Mouse (Mus musculus): Measurements from ENCODE around the gene Gkap1.

Gene Gkap1

GRCm38 (mm10) chr13:58266864-58267263, 8.6 kb downstream of the Gkap1 start:
- no peak for DNase-seq (ENCODE audit: low read depth, low spot score)

GRCm38 (mm10) chr13:58263546-58263945, 12.0 kb downstream of the Gkap1 start:
- no peak for DNase-seq (ENCODE audit: low read depth, low spot score)

GRCm38 (mm10) chr13:58261674-58262073, 13.8 kb downstream of the Gkap1 start:
- no peak for DNase-seq (ENCODE audit: low read depth, low spot score)

- DNase-seq (ENCODE audit: low read depth, low spot score): peak; percentile 19
Observed at GRCm38 (mm10) chr13:58253268-58253667, 22.2 kb downstream of the Gkap1 start.

- no peak for DNase-seq (ENCODE audit: low read depth, low spot score)
Observed at GRCm38 (mm10) chr13:58248957-58249356, 26.5 kb downstream of the Gkap1 start.

- no peak for DNase-seq (ENCODE audit: low read depth, low spot score)
Observed at GRCm38 (mm10) chr13:58236536-58236935, 39.0 kb downstream of the Gkap1 start.

GRCm38 (mm10) chr13:58232611-58233010, 42.9 kb downstream of the Gkap1 start:
- peak; percentile 60 for DNase-seq (ENCODE audit: low read depth, low spot score)

- no peak for DNase-seq (ENCODE audit: low read depth, low spot score)
Observed at GRCm38 (mm10) chr13:58232070-58232469, 43.4 kb downstream of the Gkap1 start.

- no peak for DNase-seq (ENCODE audit: low read depth, low spot score)
Observed at GRCm38 (mm10) chr13:58228624-58229023, 46.9 kb downstream of the Gkap1 start.

GRCm38 (mm10) chr13:58225694-58226093, 49.8 kb downstream of the Gkap1 start:
- DNase-seq (ENCODE audit: low read depth, low spot score): no peak

- DNase-seq (ENCODE audit: low read depth, low spot score): no peak
Observed at GRCm38 (mm10) chr13:58220206-58220605, 55.3 kb downstream of the Gkap1 start.

GRCm38 (mm10) chr13:58217536-58217935, 58.0 kb downstream of the Gkap1 start:
- DNase-seq (ENCODE audit: low read depth, low spot score): no peak

- DNase-seq (ENCODE audit: low read depth, low spot score): no peak
Observed at GRCm38 (mm10) chr13:58216395-58216794, 59.1 kb downstream of the Gkap1 start.

GRCm38 (mm10) chr13:58215592-58216341, 59.7 kb downstream of the Gkap1 start, which contains the start of gene Ubqln1:
Gene Ubqln1, minus strand, starts transcription at chr13:58215653.
- peak; percentile 94 for DNase-seq (ENCODE audit: low read depth, low spot score)

- DNase-seq (ENCODE audit: low read depth, low spot score): no peak
Observed at GRCm38 (mm10) chr13:58215253-58215591, 60.3 kb downstream of the Gkap1 start.

- DNase-seq (ENCODE audit: low read depth, low spot score): peak; percentile 69
Observed at GRCm38 (mm10) chr13:58214346-58215252, 60.9 kb downstream of the Gkap1 start.

- DNase-seq (ENCODE audit: low read depth, low spot score): peak; percentile 78
Observed at GRCm38 (mm10) chr13:58213801-58214200, 61.7 kb downstream of the Gkap1 start.

- no peak for DNase-seq (ENCODE audit: low read depth, low spot score)
Observed at GRCm38 (mm10) chr13:58212530-58212929, 63.0 kb downstream of the Gkap1 start.

- DNase-seq (ENCODE audit: low read depth, low spot score): no peak
Observed at GRCm38 (mm10) chr13:58210441-58210840, 65.1 kb downstream of the Gkap1 start.

- no peak for DNase-seq (ENCODE audit: low read depth, low spot score)
Observed at GRCm38 (mm10) chr13:58206084-58206483, 69.4 kb downstream of the Gkap1 start.

GRCm38 (mm10) chr13:58204986-58205385, 70.5 kb downstream of the Gkap1 start:
- DNase-seq (ENCODE audit: low read depth, low spot score): peak; percentile 56

- no peak for DNase-seq (ENCODE audit: low read depth, low spot score)
Observed at GRCm38 (mm10) chr13:58204202-58204601, 71.3 kb downstream of the Gkap1 start.

GRCm38 (mm10) chr13:58202903-58203302, 72.6 kb downstream of the Gkap1 start:
- DNase-seq (ENCODE audit: low read depth, low spot score): no peak
